Mouse (Mus musculus): ENCODE data around the gene Ankrd34a. TPM values are rescaled to one million over a fixed set of nuclear protein-coding genes. Genes with fewer than 3 reads are reported as not detected.
A peak's percentile ranks its signal among the peaks of the same experiment; 100 is the strongest.

The Ankrd34a gene
- polyA plus RNA-seq, 1 experiment, result 0.12 TPM

- peaks cover 14% of the 10 kb centered on the region for H3K4me1 ChIP-seq (ENCODE audit: control insufficient read depth, insufficient read depth, low read length)
- no peak overlapping the region for H3K27ac ChIP-seq (ENCODE audit: control insufficient read depth, insufficient read depth, low read depth, low read length)
- H3K27me3 ChIP-seq (ENCODE audit: control insufficient read depth, insufficient read depth, low read length), result no peaks in the 10 kb centered on the region
- no peaks in the 10 kb centered on the region for H3K36me3 ChIP-seq (ENCODE audit: control insufficient read depth, insufficient read depth, low read length)
- no peak overlapping the region for H3K4me3 ChIP-seq (ENCODE audit: control insufficient read depth, low read depth, low read length)
- TF ChIP-seq POLR2A (IDR thresholded peaks at IDR 0.05; ENCODE audit: control insufficient read depth, low read depth, low read length), result no peak
Measured at GRCm38 (mm10) chr3:96581771-96582515, 14.5 kb upstream of the Ankrd34a start.

DNA sequence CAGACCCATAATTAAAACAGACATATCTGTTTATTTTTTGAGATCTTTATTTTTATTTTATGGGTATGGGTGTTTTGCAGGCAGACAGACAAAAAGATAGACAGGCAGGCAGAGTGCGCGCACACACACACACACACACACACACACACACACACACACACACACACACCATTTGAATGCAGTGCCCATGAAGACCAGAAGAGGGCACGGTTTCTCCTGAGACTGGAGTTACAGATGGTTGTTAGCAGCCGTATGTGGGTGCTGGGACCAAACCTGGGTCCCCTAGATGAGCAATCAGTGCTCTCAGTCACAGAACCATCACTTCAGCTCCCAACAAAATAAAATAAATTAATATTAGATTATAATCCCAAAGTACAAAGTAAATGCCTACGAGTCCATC lies 13.1 kb upstream of the Ankrd34a start:
- Histone ChIP-seq H3K36me3 (ENCODE audit: control insufficient read depth, insufficient read depth, low read length) (no peaks in the 10 kb centered on the region), H3K27me3 (ENCODE audit: control insufficient read depth, insufficient read depth, low read length) (no peaks in the 10 kb centered on the region), H3K27ac (ENCODE audit: control insufficient read depth, insufficient read depth, low read depth, low read length) (no peak overlapping the region), H3K4me1 (ENCODE audit: control insufficient read depth, insufficient read depth, low read length) (peaks cover 8% of the 10 kb centered on the region), H3K4me3 (ENCODE audit: control insufficient read depth, low read depth, low read length) (no peak overlapping the region)
- TF ChIP-seq POLR2A (IDR thresholded peaks at IDR 0.05; ENCODE audit: control insufficient read depth, low read depth, low read length) (no peak), CTCF (IDR thresholded peaks at IDR 0.05; ENCODE audit: control insufficient read depth, insufficient read depth, insufficient replicate concordance, low read depth, low read length) (no peak)

DNA sequence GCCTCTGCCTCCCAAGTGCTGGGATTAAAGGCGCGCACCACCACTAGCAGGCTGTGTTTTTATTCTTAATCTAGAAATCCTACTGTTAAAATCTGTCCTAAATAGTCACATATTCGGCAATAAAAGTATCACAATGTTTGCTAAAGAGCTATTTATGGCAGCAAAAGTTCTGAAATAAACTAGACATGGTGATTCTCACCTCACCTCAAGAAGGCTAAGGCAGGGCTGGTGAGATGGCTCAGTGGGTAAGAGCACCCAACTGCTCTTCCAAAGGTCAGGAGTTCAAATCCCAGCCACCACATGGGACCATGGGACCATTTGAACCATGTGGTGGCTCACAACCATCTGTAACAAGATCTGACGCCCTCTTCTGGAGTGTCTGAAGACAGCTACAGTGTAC lies 5.8 kb upstream of the Ankrd34a start:
- no peak overlapping the region for H3K4me3 ChIP-seq (ENCODE audit: control insufficient read depth, low read depth, low read length)
- no peak overlapping the region for H3K27ac ChIP-seq (ENCODE audit: control insufficient read depth, insufficient read depth, low read depth, low read length)
- TF ChIP-seq CTCF (IDR thresholded peaks at IDR 0.05; ENCODE audit: control insufficient read depth, insufficient read depth, insufficient replicate concordance, low read depth, low read length) (no peak), POLR2A (IDR thresholded peaks at IDR 0.05; ENCODE audit: control insufficient read depth, low read depth, low read length) (no peak)
- no peaks in the 10 kb centered on the region for H3K27me3 ChIP-seq (ENCODE audit: control insufficient read depth, insufficient read depth, low read length)
- peaks cover 4% of the 10 kb centered on the region for H3K4me1 ChIP-seq (ENCODE audit: control insufficient read depth, insufficient read depth, low read length)
- H3K36me3 ChIP-seq (ENCODE audit: control insufficient read depth, insufficient read depth, low read length), result no peaks in the 10 kb centered on the region

GRCm38 (mm10) chr3:96593374-96593773 lies 3.1 kb upstream of the Ankrd34a start:
- H3K4me1 ChIP-seq (ENCODE audit: control insufficient read depth, insufficient read depth, low read length), result peaks cover 23% of the 10 kb centered on the region
- TF ChIP-seq POLR2A (IDR thresholded peaks at IDR 0.05; ENCODE audit: control insufficient read depth, low read depth, low read length), result no peak
- no peak for TF ChIP-seq CTCF (IDR thresholded peaks at IDR 0.05; ENCODE audit: control insufficient read depth, insufficient read depth, insufficient replicate concordance, low read depth, low read length)
- H3K36me3 ChIP-seq (ENCODE audit: control insufficient read depth, insufficient read depth, low read length), result no peaks in the 10 kb centered on the region
- peak overlapping the region; percentile 96 for H3K27ac ChIP-seq (ENCODE audit: control insufficient read depth, insufficient read depth, low read depth, low read length)
- peak overlapping the region; percentile 98 for H3K4me3 ChIP-seq (ENCODE audit: control insufficient read depth, low read depth, low read length)
- no peaks in the 10 kb centered on the region for H3K27me3 ChIP-seq (ENCODE audit: control insufficient read depth, insufficient read depth, low read length)

- H3K4me1 ChIP-seq (ENCODE audit: control insufficient read depth, insufficient read depth, low read length), result peaks cover 23% of the 10 kb centered on the region
- peak within 1 kb of the TSS; percentile 98 for H3K4me3 ChIP-seq (ENCODE audit: control insufficient read depth, low read depth, low read length)
- no peaks in the 10 kb centered on the region for H3K27me3 ChIP-seq (ENCODE audit: control insufficient read depth, insufficient read depth, low read length)
- H3K27ac ChIP-seq (ENCODE audit: control insufficient read depth, insufficient read depth, low read depth, low read length), result peak within 1 kb of the TSS; percentile 96
- H3K36me3 ChIP-seq (ENCODE audit: control insufficient read depth, insufficient read depth, low read length), result no peaks in the 10 kb centered on the region
- TF ChIP-seq POLR2A (IDR thresholded peaks at IDR 0.05; ENCODE audit: control insufficient read depth, low read depth, low read length) (peak; percentile 89), CTCF (IDR thresholded peaks at IDR 0.05; ENCODE audit: control insufficient read depth, insufficient read depth, insufficient replicate concordance, low read depth, low read length) (0 out of 2 replicates have a peak, but pooled peaks have one; percentile 11)
Measured at GRCm38 (mm10) chr3:96593790-96594560, 2.5 kb upstream of the Ankrd34a start, which contains the start of gene Polr3gl. Gene Polr3gl (minus strand): TSS chr3:96594181.

DNA sequence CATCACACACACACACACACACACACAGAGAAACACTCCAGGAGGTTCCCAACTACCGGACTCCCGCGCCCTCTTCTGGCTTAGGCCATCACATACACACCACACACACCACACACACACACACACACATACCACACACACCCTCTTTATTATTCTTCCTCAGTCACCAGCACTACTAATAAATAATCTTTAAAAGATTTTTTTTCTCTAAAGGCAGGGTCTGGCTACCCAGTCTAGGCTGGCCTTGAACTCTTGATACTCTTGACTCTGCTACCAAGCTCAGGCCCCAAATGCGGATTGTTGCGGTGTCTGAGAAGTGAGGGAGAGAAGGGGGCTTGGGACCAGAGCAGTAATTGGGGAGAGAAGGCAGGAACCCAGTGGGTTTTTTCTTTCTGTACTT lies 1.6 kb upstream of the Ankrd34a start:
- H3K27ac ChIP-seq (ENCODE audit: control insufficient read depth, insufficient read depth, low read depth, low read length), result no peak overlapping the region
- TF ChIP-seq POLR2A (IDR thresholded peaks at IDR 0.05; ENCODE audit: control insufficient read depth, low read depth, low read length) (no peak), CTCF (IDR thresholded peaks at IDR 0.05; ENCODE audit: control insufficient read depth, insufficient read depth, insufficient replicate concordance, low read depth, low read length) (no peak)
- no peaks in the 10 kb centered on the region for H3K27me3 ChIP-seq (ENCODE audit: control insufficient read depth, insufficient read depth, low read length)
- peaks cover 23% of the 10 kb centered on the region for H3K4me1 ChIP-seq (ENCODE audit: control insufficient read depth, insufficient read depth, low read length)
- no peak overlapping the region for H3K4me3 ChIP-seq (ENCODE audit: control insufficient read depth, low read depth, low read length)
- no peaks in the 10 kb centered on the region for H3K36me3 ChIP-seq (ENCODE audit: control insufficient read depth, insufficient read depth, low read length)

DNA sequence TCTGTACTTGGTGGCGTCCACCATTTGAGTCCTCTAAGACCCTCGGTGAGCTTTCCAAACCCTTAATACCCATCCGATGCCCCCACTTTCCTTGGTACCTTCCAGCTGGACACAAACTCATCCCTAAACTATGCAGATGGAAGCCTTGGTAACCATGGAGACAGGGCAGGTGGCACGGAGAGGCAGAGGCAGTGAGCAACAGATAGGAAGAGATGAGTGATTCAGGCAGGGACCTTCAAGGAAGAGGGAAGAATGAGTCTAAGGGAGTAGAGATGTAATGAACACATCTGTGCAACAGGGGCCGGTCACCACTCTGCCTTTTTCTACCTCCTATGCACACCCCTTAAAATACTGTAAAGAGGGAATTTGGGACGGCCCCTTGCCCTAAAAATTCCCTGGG lies 775 bp upstream of the Ankrd34a start:
- no peaks in the 10 kb centered on the region for H3K27me3 ChIP-seq (ENCODE audit: control insufficient read depth, insufficient read depth, low read length)
- no peaks in the 10 kb centered on the region for H3K36me3 ChIP-seq (ENCODE audit: control insufficient read depth, insufficient read depth, low read length)
- TF ChIP-seq CTCF (IDR thresholded peaks at IDR 0.05; ENCODE audit: control insufficient read depth, insufficient read depth, insufficient replicate concordance, low read depth, low read length), result no peak
- no peak for TF ChIP-seq POLR2A (IDR thresholded peaks at IDR 0.05; ENCODE audit: control insufficient read depth, low read depth, low read length)
- no peak overlapping the region for H3K4me3 ChIP-seq (ENCODE audit: control insufficient read depth, low read depth, low read length)
- H3K27ac ChIP-seq (ENCODE audit: control insufficient read depth, insufficient read depth, low read depth, low read length), result no peak overlapping the region
- peaks cover 23% of the 10 kb centered on the region for H3K4me1 ChIP-seq (ENCODE audit: control insufficient read depth, insufficient read depth, low read length)
